Mouse (Mus musculus): ENCODE measurements around the gene Bnc2. TPM values are rescaled to one million over a fixed set of nuclear protein-coding genes. Genes with fewer than 3 reads are reported as not detected.

Bnc2 gene
- polyA plus RNA-seq, 1 experiment from 2014 or later, result 1.7 TPM

DNA sequence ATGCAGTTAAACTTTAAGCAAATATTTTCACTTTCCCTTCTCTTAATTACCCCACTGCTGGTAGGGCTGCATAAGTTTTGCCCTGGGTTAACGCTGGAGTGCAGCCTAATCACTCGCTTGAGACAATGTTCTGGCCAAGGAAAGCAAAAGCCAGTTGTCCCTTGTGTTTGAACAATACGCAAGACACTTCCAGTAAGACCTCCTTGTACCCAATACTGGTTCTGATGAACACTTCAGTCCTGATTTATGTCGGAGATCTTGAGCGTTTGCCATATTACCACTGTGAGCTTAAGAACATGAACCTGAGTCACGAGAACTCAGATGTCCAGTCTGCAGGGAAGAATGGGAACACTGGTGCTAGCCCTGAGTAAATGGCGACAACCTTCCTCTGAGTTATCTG is 47.5 kb downstream of the Bnc2 start:
- Histone ChIP-seq H3K4me1 (no peaks in the 10 kb centered on the region), H3K4me2 (no peak overlapping the region), H3K27me3 (replicated peaks) (no peaks in the 10 kb centered on the region), H3K36me3 (no peaks in the 10 kb centered on the region), H3K27ac (replicated peaks) (no peak overlapping the region), H3K9ac (no peak overlapping the region), H3K4me3 (no peak overlapping the region), H3K9me3 (no peaks in the 10 kb centered on the region)
- no peak for ATAC-seq (ENCODE audit: extremely low read depth, insufficient number of reproducible peaks, low FRiP score, low TSS enrichment)
- 81% methylated on average over 7 of the region's 7 CpGs for WGBS

GRCm38 (mm10) chr4:84623312-84623711 is 51.8 kb downstream of the Bnc2 start:
- Histone ChIP-seq H3K4me1 (no peaks in the 10 kb centered on the region), H3K4me3 (no peak overlapping the region), H3K27me3 (replicated peaks) (no peaks in the 10 kb centered on the region), H3K9ac (no peak overlapping the region), H3K36me3 (no peaks in the 10 kb centered on the region), H3K9me3 (no peaks in the 10 kb centered on the region), H3K4me2 (no peak overlapping the region), H3K27ac (replicated peaks) (no peak overlapping the region)
- WGBS, result 74% methylated on average over 5 of the region's 5 CpGs
- ATAC-seq (ENCODE audit: extremely low read depth, insufficient number of reproducible peaks, low FRiP score, low TSS enrichment), result no peak

GRCm38 (mm10) chr4:84621785-84622184 is 53.3 kb downstream of the Bnc2 start:
- Histone ChIP-seq H3K36me3 (no peaks in the 10 kb centered on the region), H3K9me3 (no peaks in the 10 kb centered on the region), H3K27ac (replicated peaks) (no peak overlapping the region), H3K4me3 (no peak overlapping the region), H3K4me1 (no peaks in the 10 kb centered on the region), H3K27me3 (replicated peaks) (no peaks in the 10 kb centered on the region), H3K4me2 (no peak overlapping the region), H3K9ac (no peak overlapping the region)
- WGBS, result 87% methylated on average over 3 of the region's 3 CpGs
- ATAC-seq (ENCODE audit: extremely low read depth, insufficient number of reproducible peaks, low FRiP score, low TSS enrichment), result no peak

DNA sequence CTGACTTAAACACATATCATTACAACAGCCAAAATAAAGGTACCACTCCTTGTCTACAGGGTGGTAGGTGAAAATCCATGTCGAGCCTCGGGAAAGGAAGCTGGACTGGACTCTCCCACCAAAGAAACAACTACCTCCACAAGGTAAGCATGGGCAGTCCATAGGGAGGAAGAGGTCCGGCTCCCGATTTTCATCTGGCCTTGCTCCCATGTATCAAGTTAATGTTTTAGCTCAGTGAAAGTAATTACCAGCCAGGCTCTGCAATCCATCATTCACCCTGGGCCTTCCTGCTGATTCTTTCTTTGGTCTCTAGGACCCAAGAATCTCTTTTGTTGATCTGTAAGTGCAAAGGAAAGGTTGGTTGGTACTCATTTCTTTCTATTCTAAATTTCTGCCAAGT is 65.2 kb downstream of the Bnc2 start:
- Histone ChIP-seq H3K9me3 (no peaks in the 10 kb centered on the region), H3K4me3 (no peak overlapping the region), H3K36me3 (no peaks in the 10 kb centered on the region), H3K27me3 (replicated peaks) (no peaks in the 10 kb centered on the region), H3K27ac (replicated peaks) (no peak overlapping the region), H3K4me1 (no peaks in the 10 kb centered on the region), H3K4me2 (no peak overlapping the region), H3K9ac (no peak overlapping the region)
- ATAC-seq (ENCODE audit: extremely low read depth, insufficient number of reproducible peaks, low FRiP score, low TSS enrichment), result no peak
- WGBS, result 70% methylated on average over 4 of the region's 4 CpGs

GRCm38 (mm10) chr4:84604461-84604860 is 70.6 kb downstream of the Bnc2 start:
- no peak for ATAC-seq (ENCODE audit: extremely low read depth, insufficient number of reproducible peaks, low FRiP score, low TSS enrichment)
- Histone ChIP-seq H3K9ac (no peak overlapping the region), H3K36me3 (no peaks in the 10 kb centered on the region), H3K4me1 (no peaks in the 10 kb centered on the region), H3K9me3 (no peaks in the 10 kb centered on the region), H3K27ac (replicated peaks) (no peak overlapping the region), H3K4me3 (no peak overlapping the region), H3K4me2 (no peak overlapping the region), H3K27me3 (replicated peaks) (no peaks in the 10 kb centered on the region)
- WGBS, result 68% methylated on average over 1 of the region's 1 CpGs

DNA sequence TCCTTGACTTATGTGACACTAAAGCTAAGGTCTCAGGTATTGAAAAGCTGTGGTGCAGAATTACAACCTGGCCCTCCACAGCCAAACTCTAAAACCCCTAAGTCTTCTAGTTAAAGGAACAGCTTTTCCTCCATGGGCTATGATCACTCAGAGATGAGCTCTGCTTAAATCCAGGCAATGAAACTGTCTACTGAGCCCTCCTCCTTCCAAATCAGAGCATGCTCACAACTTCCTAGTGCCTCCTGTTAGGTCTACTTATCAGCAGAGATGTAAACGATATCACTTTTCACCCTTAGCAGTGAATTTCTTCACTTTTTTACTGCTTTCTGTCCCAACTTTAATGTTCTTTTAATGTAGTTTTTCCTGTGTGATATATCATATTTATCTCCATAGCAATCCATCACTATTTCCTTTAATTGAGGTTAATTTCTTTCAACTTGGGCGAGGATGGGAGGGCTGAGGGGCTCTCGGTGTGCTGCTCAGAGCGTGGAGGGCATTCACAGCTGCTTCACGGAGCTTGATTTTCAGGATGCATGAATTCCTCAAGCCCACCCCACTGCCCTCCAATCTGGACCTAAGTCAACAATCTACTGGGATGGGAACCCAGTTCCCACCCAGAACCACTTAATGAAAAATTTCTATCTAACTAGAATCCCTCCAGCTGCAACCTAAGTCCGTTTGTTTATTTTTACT is 94.7 kb downstream of the Bnc2 start:
- Histone ChIP-seq H3K9me3 (no peaks in the 10 kb centered on the region), H3K27ac (replicated peaks) (no peak overlapping the region), H3K36me3 (no peaks in the 10 kb centered on the region), H3K4me3 (no peak overlapping the region), H3K4me2 (no peak overlapping the region), H3K27me3 (replicated peaks) (no peaks in the 10 kb centered on the region), H3K4me1 (no peaks in the 10 kb centered on the region), H3K9ac (no peak overlapping the region)
- ATAC-seq (ENCODE audit: extremely low read depth, insufficient number of reproducible peaks, low FRiP score, low TSS enrichment), result no peak
- 57% methylated on average over 6 of the region's 6 CpGs for WGBS

- Histone ChIP-seq H3K4me2 (no peak overlapping the region), H3K27me3 (replicated peaks) (no peaks in the 10 kb centered on the region), H3K4me3 (no peak overlapping the region), H3K36me3 (no peaks in the 10 kb centered on the region), H3K27ac (replicated peaks) (no peak overlapping the region), H3K9ac (no peak overlapping the region), H3K9me3 (no peaks in the 10 kb centered on the region), H3K4me1 (no peaks in the 10 kb centered on the region)
- 80% methylated on average over 1 of the region's 1 CpGs for WGBS
- no peak for ATAC-seq (ENCODE audit: extremely low read depth, insufficient number of reproducible peaks, low FRiP score, low TSS enrichment)
Observed at GRCm38 (mm10) chr4:84578296-84578695, 96.8 kb downstream of the Bnc2 start.

DNA sequence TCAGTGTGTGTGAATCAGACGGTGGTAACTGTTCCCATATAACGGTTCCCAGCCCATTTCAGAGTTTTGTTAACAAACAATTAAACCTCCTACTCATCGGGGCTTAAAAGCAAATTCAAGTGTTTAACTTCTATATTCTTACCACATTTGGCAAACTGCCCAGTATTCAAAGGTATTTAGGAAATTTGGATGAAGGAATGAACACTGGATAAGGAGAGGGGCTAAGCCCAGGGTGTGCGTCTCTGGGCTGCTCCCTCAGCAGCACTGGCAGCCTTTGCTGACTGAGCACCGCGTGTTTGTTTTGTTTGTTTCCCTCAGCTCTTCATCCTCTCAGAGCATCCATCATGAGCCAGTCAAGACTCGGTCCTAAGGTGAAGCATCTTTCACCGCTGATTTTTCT is 109.0 kb downstream of the Bnc2 start:
- H3K27ac ChIP-seq (replicated peaks), result no peak overlapping the region
- H3K27me3 ChIP-seq (replicated peaks), result no peaks in the 10 kb centered on the region
- no peaks in the 10 kb centered on the region for H3K9me3 ChIP-seq
- H3K4me3 ChIP-seq, result no peak overlapping the region
- peaks cover 6% of the 10 kb centered on the region for H3K4me1 ChIP-seq
- no peak for ATAC-seq (ENCODE audit: extremely low read depth, insufficient number of reproducible peaks, low FRiP score, low TSS enrichment)
- H3K4me2 ChIP-seq, result no peak overlapping the region
- WGBS, result 48% methylated on average over 8 of the region's 8 CpGs
- H3K36me3 ChIP-seq, result no peaks in the 10 kb centered on the region
- H3K9ac ChIP-seq, result no peak overlapping the region

DNA sequence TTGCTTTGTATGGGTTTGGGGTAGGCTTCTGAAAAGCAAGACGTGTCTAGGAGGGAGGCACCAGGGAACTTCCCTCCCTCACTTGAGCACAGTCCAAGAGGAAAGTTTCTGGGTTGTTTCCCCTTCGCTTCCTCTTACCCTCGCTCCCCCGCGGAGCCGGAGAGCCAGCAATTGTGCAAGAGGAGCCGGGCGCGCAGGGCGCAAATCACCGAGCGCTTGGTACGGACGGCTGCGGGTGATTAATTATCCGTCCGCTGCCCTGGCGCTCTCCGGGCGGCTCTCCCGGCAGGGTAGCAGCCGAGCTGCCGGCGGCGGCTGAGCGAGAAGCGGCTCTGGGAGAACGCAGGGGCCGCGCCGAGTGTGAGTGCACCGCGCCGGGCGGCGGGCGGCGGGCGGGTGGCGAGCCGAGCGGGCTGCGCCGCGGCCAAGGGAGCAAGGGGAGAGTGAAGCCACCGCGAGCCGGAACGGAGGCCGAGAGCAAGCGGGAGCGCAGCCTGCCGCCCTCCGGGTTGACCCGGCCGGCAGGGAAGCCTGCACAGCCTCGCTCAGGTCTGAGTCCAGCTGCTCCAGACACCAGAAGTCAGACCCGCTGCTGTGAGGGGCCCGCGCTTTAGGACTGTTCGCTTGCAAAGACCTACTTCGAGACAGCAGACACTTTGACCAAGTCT is 129.7 kb downstream of the Bnc2 start:
- H3K4me2 ChIP-seq, result peak overlapping the region; percentile 78
- no peaks in the 10 kb centered on the region for H3K36me3 ChIP-seq
- peak overlapping the region; percentile 69 for H3K4me3 ChIP-seq
- peak overlapping the region; percentile 87 for H3K9ac ChIP-seq
- peak overlapping the region; percentile 68 for H3K27ac ChIP-seq (replicated peaks)
- ATAC-seq (ENCODE audit: extremely low read depth, insufficient number of reproducible peaks, low FRiP score, low TSS enrichment), result peak; percentile 61; the same call in 1 of the 2 replicates
- H3K27me3 ChIP-seq (replicated peaks), result peaks cover 16% of the 10 kb centered on the region
- H3K9me3 ChIP-seq, result no peaks in the 10 kb centered on the region
- under 1% methylated on average over 55 of the region's 62 CpGs for WGBS
- H3K4me1 ChIP-seq, result peaks cover 19% of the 10 kb centered on the region

DNA sequence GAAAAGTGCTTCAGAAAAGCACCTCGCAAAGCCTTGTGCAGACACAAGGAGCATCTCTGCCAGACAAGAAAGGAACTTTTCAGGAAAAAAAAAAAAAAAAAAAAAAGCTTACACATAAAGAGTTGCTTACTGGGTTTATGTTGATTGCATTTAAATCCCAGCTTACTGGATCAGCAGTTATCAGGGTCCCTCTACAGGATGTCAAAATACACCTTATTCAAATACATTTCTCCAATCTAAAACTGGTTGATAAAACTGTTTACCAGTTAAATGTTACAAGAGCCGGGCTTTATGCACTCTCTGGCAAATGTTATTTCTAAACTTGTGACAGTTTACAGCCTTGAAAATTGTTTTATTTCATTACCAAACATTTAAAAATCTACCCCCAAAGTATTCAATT is 130.4 kb downstream of the Bnc2 start:
- H3K4me2 ChIP-seq, result peak overlapping the region; percentile 78

DNA sequence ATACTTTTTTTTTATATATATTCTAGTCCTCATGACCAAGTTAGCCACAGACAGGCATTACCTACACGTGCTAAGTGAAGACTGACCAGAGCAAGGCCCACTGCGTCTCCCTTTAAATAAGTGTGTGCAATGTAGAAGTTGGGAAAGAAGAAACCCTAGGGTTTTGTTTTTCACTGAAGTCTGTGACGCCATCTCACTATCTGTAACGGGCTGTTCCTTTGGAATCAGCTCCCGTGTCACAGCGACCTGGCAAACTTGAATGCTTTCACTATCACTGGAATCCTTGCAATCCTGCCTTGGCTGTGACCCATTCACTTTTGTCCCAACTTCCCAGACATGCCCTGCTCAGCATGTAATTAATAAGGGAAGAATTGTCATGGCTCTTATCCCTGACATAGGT is 134.5 kb downstream of the Bnc2 start:
- 37% methylated on average over 6 of the region's 6 CpGs for WGBS
- no peak overlapping the region for H3K4me2 ChIP-seq
- ATAC-seq (ENCODE audit: extremely low read depth, insufficient number of reproducible peaks, low FRiP score, low TSS enrichment), result no peak
- H3K9ac ChIP-seq, result no peak overlapping the region
- peaks cover 6% of the 10 kb centered on the region; the same call in 1 of the 2 replicates for H3K4me1 ChIP-seq
- H3K36me3 ChIP-seq, result no peaks in the 10 kb centered on the region
- H3K4me3 ChIP-seq, result no peak overlapping the region
- H3K27ac ChIP-seq (replicated peaks), result no peak overlapping the region
- H3K9me3 ChIP-seq, result no peaks in the 10 kb centered on the region
- peaks cover 10% of the 10 kb centered on the region; the same call in 1 of the 2 replicates for H3K27me3 ChIP-seq (replicated peaks)

More for the DNA sequence above, 130.4 kb downstream of the Bnc2 start:
- no peaks in the 10 kb centered on the region for H3K9me3 ChIP-seq
- no peaks in the 10 kb centered on the region for H3K36me3 ChIP-seq
- 44% methylated on average over 2 of the region's 2 CpGs for WGBS
- ATAC-seq (ENCODE audit: extremely low read depth, insufficient number of reproducible peaks, low FRiP score, low TSS enrichment), result no peak
- peak overlapping the region; percentile 69 for H3K4me3 ChIP-seq
- H3K27me3 ChIP-seq (replicated peaks), result peaks cover 16% of the 10 kb centered on the region
- peak overlapping the region; percentile 87; the same call in 1 of the 2 replicates for H3K9ac ChIP-seq
- H3K27ac ChIP-seq (replicated peaks), result no peak overlapping the region
- H3K4me1 ChIP-seq, result peaks cover 21% of the 10 kb centered on the region

DNA sequence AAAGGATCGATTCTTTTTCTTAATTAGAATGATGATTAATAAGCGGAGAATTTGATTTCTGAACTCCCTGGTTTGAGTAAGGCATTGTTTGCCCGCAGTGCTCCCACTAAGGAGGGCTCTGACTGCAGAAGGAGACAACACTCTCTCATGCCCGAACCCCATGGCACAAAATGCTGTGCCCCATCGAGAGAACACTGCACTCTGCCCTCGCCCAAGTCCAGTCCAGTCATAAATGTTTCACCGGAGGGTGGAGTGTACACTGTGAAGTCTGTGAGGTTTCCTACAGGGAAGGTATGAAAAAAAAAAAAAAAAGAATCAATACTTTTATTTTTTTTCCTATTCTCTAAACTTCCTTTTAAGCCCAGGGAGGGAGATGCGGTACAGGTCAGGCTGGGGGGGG is 135.7 kb downstream of the Bnc2 start:
- no peak overlapping the region for H3K27ac ChIP-seq (replicated peaks)
- no peak overlapping the region for H3K9ac ChIP-seq
- peaks cover 9% of the 10 kb centered on the region; the same call in 1 of the 2 replicates for H3K27me3 ChIP-seq (replicated peaks)
- H3K9me3 ChIP-seq, result no peaks in the 10 kb centered on the region
- H3K4me2 ChIP-seq, result no peak overlapping the region
- ATAC-seq (ENCODE audit: extremely low read depth, insufficient number of reproducible peaks, low FRiP score, low TSS enrichment), result no peak
- peaks cover 6% of the 10 kb centered on the region; the same call in 1 of the 2 replicates for H3K4me1 ChIP-seq
- no peak overlapping the region for H3K4me3 ChIP-seq
- WGBS, result 79% methylated on average over 8 of the region's 8 CpGs
- no peaks in the 10 kb centered on the region for H3K36me3 ChIP-seq

Data from heart, embryonic 13.5 days (tissue).